Comparison of ENCODE assay signal across 8 mouse cellular contexts in the genomic region with DNA sequence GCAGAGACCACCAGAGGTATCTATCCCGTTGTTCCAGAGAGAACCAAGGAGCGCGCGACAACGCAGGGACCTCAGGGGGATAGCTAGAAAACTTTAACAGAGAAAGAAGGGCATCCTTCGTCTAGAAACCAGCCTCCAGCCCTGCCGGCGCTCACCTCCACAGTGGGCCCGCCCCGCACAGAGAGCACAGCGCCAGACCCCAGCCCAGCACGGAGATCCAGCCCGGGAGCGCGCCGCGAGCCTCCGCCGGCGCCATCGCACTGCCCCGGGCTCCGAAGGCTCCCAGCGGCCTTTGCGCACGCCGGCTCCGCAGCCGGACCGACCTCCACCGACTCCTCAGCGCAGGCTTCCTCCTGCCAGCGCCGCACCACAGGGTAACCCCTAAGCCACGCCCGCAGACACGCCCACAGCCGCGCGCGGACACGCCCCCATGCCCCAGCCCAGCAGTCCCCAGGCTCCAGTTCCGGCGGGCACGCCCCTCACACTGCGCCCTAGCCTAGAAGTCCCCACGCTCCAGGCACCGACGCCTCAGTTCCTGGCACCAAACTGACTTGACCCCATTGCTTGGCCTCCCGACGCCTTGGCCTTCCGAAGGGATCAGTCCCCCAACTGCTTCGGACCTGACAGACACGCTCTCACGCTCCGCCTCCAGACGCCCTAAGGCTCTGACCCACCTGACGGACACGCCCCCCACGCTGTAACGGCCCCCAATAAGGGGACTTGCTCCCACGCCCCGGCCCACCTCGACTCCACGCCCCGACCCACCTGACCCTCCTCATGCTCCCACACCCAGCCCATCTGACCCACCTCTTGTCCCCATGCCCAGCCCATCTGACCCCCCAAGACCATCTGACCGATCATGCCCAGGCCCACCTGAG. TPM values are rescaled to one million over a fixed set of nuclear protein-coding genes. Genes with fewer than 3 reads are reported as not detected.
A peak's percentile ranks its signal among the peaks of the same experiment; 100 is the strongest.
DNase-seq lines count a peak whose midpoint lies in the region; ATAC-seq and TF ChIP-seq lines count a peak whose summit lies in the region.
"Not testable (repeated sequence)": the region's sequence is repeated elsewhere in the genome, so short reads cannot be mapped to it uniquely, and the experiment has no call there.

A gene (minus strand): TSS at position 350 of the 878 bp plus-strand sequence.
A gene (minus strand): TSS at position 659 of the 878 bp plus-strand sequence.

- 2% methylated on average over 49 of the region's 67 CpGs for WGBS in heart, embryonic 14.5 days
- WGBS in liver, embryonic 16.5 days (ENCODE audit: insufficient replicate concordance) = 0% methylated on average over 51 of the region's 67 CpGs
- under 1% methylated on average over 40 of the region's 67 CpGs for WGBS in stomach, embryonic 16.5 days

- not testable (repeated sequence) for H3K27me3 ChIP-seq in erythroblast, embryonic 14.5 days (ENCODE audit: control insufficient read depth); heart, embryonic 14.5 days (ENCODE audit: control insufficient read depth, insufficient read depth, low read length); liver, embryonic 16.5 days (ENCODE audit: control insufficient read depth, insufficient read depth, low read depth, low read length); stomach, embryonic 16.5 days (ENCODE audit: control insufficient read depth, insufficient read depth, low read length)

- ATAC-seq in heart, embryonic 14.5 days (ENCODE audit: insufficient number of reproducible peaks, insufficient read depth, low FRiP score, low read depth) = peak; percentile 98
- ATAC-seq in liver, embryonic 16.5 days (ENCODE audit: low read depth) = peak; percentile 97
- ATAC-seq in monocyte, adult 5-6 weeks (replicated peaks; ENCODE audit: insufficient number of reproducible peaks, low FRiP score, low TSS enrichment, poor library complexity, severe bottlenecking) = peak; percentile 79
- peak; percentile 99 for ATAC-seq in stomach, embryonic 16.5 days (ENCODE audit: insufficient read depth, low FRiP score)

- H3K36me3 ChIP-seq in erythroblast, embryonic 14.5 days (ENCODE audit: control insufficient read depth); heart, embryonic 14.5 days (ENCODE audit: control insufficient read depth, insufficient read depth, low read length); liver, embryonic 16.5 days (ENCODE audit: control insufficient read depth, insufficient read depth); stomach, embryonic 16.5 days (ENCODE audit: control insufficient read depth, insufficient read depth, low read length): not testable (repeated sequence)

- not testable (repeated sequence) for TF ChIP-seq CTCF in bone marrow macrophage, adult 2 months (IDR thresholded peaks at IDR 0.05; ENCODE audit: low read depth, low read length)

- peak within 1 kb of the TSS; percentile 73 for H3K4me3 ChIP-seq in bone marrow macrophage, adult 2 months (ENCODE audit: insufficient read depth, low read length)
- peak within 1 kb of the TSS; percentile 54 for H3K4me3 ChIP-seq in erythroblast, embryonic 14.5 days (replicated peaks)
- H3K4me3 ChIP-seq in heart, embryonic 14.5 days (ENCODE audit: control insufficient read depth in 1 of 2, insufficient read depth in 1 of 2, low read depth in 1 of 2, low read length in 2 of 2) = peak within 1 kb of the TSS; percentile 50 to 69
- peak within 1 kb of the TSS; percentile 66 for H3K4me3 ChIP-seq in liver, embryonic 16.5 days (ENCODE audit: low read depth, low read length)
- peak within 1 kb of the TSS; percentile 57 for H3K4me3 ChIP-seq in stomach, embryonic 16.5 days (replicated peaks; ENCODE audit: low read length)

- H3K27ac ChIP-seq in bone marrow macrophage, adult 2 months (ENCODE audit: insufficient read depth, low read depth, low read length) = peak within 1 kb of the TSS; percentile 31; the same call in 1 of the 2 replicates
- peak within 1 kb of the TSS in 1 of 2 experiments; percentile 44; a peak in 2 of 4 replicates for H3K27ac ChIP-seq in heart, embryonic 14.5 days (replicated peaks in 1 of 2; ENCODE audit: control insufficient read depth in 1 of 2, insufficient read depth in 1 of 2, low read depth in 2 of 2, low read length in 2 of 2)
- not testable (repeated sequence) for H3K27ac ChIP-seq in liver, embryonic 16.5 days (ENCODE audit: low read length); stomach, embryonic 16.5 days (ENCODE audit: low read length)

- TF ChIP-seq POLR2A in bone marrow macrophage, adult 2 months (IDR thresholded peaks at IDR 0.05; ENCODE audit: borderline replicate concordance, low read depth, low read length) = not testable (repeated sequence)

- peak; percentile 59 for DNase-seq in CD4-positive helper T cell, adult 2 months (ENCODE audit: low read depth, low spot score)
- peak; percentile 64 for DNase-seq in kidney, adult 9 months

- peak within 1 kb of the TSS; percentile 58 for H3K4me2 ChIP-seq in heart, embryonic 14.5 days (ENCODE audit: low read length)
- H3K4me2 ChIP-seq in liver, embryonic 16.5 days (ENCODE audit: low read depth, low read length) = peak within 1 kb of the TSS; percentile 68
- peak within 1 kb of the TSS; percentile 45 for H3K4me2 ChIP-seq in stomach, embryonic 16.5 days (ENCODE audit: low read depth, low read length)

- not testable (repeated sequence) for H3K4me1 ChIP-seq in bone marrow macrophage, adult 2 months (ENCODE audit: control insufficient read depth, insufficient read depth, low read length); erythroblast, embryonic 14.5 days (ENCODE audit: control insufficient read depth); heart, embryonic 14.5 days (ENCODE audit: control insufficient read depth in 2 of 2, insufficient read depth in 2 of 2, low read length in 2 of 2); liver, embryonic 16.5 days (ENCODE audit: control insufficient read depth, low read depth, low read length); stomach, embryonic 16.5 days (ENCODE audit: control insufficient read depth, insufficient read depth, low read length)

- not testable (repeated sequence) for H3K9me3 ChIP-seq in erythroblast, embryonic 14.5 days (ENCODE audit: control insufficient read depth, low read length); heart, embryonic 14.5 days (ENCODE audit: control insufficient read depth, low read length); liver, embryonic 16.5 days (replicated peaks; ENCODE audit: control insufficient read depth, low read length); stomach, embryonic 16.5 days (replicated peaks; ENCODE audit: control insufficient read depth, low read length)

- peak within 1 kb of the TSS; percentile 78 for H3K9ac ChIP-seq in heart, embryonic 14.5 days (ENCODE audit: low read length)
- H3K9ac ChIP-seq in liver, embryonic 16.5 days (ENCODE audit: low read depth, low read length) = peak within 1 kb of the TSS; percentile 63
- peak within 1 kb of the TSS; percentile 74 for H3K9ac ChIP-seq in stomach, embryonic 16.5 days (ENCODE audit: low read length)

RNA-seq across cellular contexts. Expression of the first gene that starts in this region (rescaled TPM):
- polyA plus RNA-seq in bone marrow macrophage, adult 2 months (2012; ENCODE audit: insufficient read depth, insufficient read length, missing spikeins) = 0.45 TPM in 1 of 2 replicates, not detected in the other
- polyA plus RNA-seq in erythroblast, embryonic 14.5 days (2012) = not detected in 2 replicates
- polyA plus RNA-seq in heart, embryonic 14.5 days (2014; fragmentation: Nextera tagmentation; extraction: Ambion mirVana) = not detected in 2 replicates
- polyA plus RNA-seq in liver, embryonic 16.5 days (2015; fragmentation: Nextera tagmentation; extraction: Ambion mirVana) = not detected in 2 replicates
- total RNA-seq in monocyte, adult 5-6 weeks (2017) = 4.2 to 5.7 TPM in 2 of 3 replicates, not detected in the other
- polyA plus RNA-seq in stomach, embryonic 16.5 days (2015; fragmentation: Nextera tagmentation; extraction: Ambion mirVana) = 0.09 TPM in 1 of 2 replicates, not detected in the other

RNA-seq across cellular contexts. Expression of the second gene that starts in this region (rescaled TPM):
- polyA plus RNA-seq in bone marrow macrophage, adult 2 months (2012; ENCODE audit: insufficient read depth, insufficient read length, missing spikeins) = 19.5 and 23.3 TPM in 2 replicates
- 1.3 and 1.5 TPM in 2 replicates for polyA plus RNA-seq in erythroblast, embryonic 14.5 days (2012)
- 39.7 and 43.1 TPM in 2 replicates for polyA plus RNA-seq in heart, embryonic 14.5 days (2014; fragmentation: Nextera tagmentation; extraction: Ambion mirVana)
- 17.2 and 19.6 TPM in 2 replicates for polyA plus RNA-seq in liver, embryonic 16.5 days (2015; fragmentation: Nextera tagmentation; extraction: Ambion mirVana)
- total RNA-seq in monocyte, adult 5-6 weeks (2017) = 48.3 to 53.4 TPM (median 53.2 TPM) in 3 replicates
- polyA plus RNA-seq in stomach, embryonic 16.5 days (2015; fragmentation: Nextera tagmentation; extraction: Ambion mirVana) = 29.6 and 33.3 TPM in 2 replicates
